Mouse (Mus musculus) heart, adult 9 months (tissue): ENCODE data around the gene Lrsam1.
A peak's percentile ranks its signal among the peaks of the same experiment; 100 is the strongest.

Experiments used
- DNase-seq, 2 experiments: peaks; one replicate each; pipeline ENCODE4 v3.0.0; 2022; ENCODE audit warnings: low spot score in 2 of 2

Lrsam1 gene

GRCm38 (mm10) chr2:32894097-32894496 lies 67.3 kb downstream of the Lrsam1 start:
- no peak for DNase-seq

- no peak for DNase-seq
Observed at GRCm38 (mm10) chr2:32892490-32892889, 68.9 kb downstream of the Lrsam1 start.

GRCm38 (mm10) chr2:32891278-32891677 lies 70.1 kb downstream of the Lrsam1 start:
- no peak for DNase-seq

- no peak for DNase-seq
Observed at GRCm38 (mm10) chr2:32890280-32890679, 71.1 kb downstream of the Lrsam1 start.

GRCm38 (mm10) chr2:32888551-32888950 lies 72.9 kb downstream of the Lrsam1 start:
- DNase-seq: no peak

- no peak for DNase-seq
Observed at GRCm38 (mm10) chr2:32888029-32888428, 73.4 kb downstream of the Lrsam1 start.

GRCm38 (mm10) chr2:32884745-32885144 lies 76.7 kb downstream of the Lrsam1 start:
- DNase-seq: no peak

GRCm38 (mm10) chr2:32882283-32883043 lies 79.0 kb downstream of the Lrsam1 start:
- DNase-seq: peak in 1 of 2 experiments; percentile 49

- peak; percentile 85 to 90 for DNase-seq
Observed at GRCm38 (mm10) chr2:32881723-32882122, 79.7 kb downstream of the Lrsam1 start.

- peak; percentile 65 to 67 for DNase-seq
Observed at GRCm38 (mm10) chr2:32881054-32881453, 80.4 kb downstream of the Lrsam1 start.

- no peak for DNase-seq
Observed at GRCm38 (mm10) chr2:32879593-32879992, 81.8 kb downstream of the Lrsam1 start.

GRCm38 (mm10) chr2:32878396-32878795 lies 83.0 kb downstream of the Lrsam1 start:
- DNase-seq: no peak

- DNase-seq: no peak
Observed at GRCm38 (mm10) chr2:32877761-32878393, 83.5 kb downstream of the Lrsam1 start.

- no peak for DNase-seq
Observed at GRCm38 (mm10) chr2:32877303-32877702, 84.1 kb downstream of the Lrsam1 start.

- no peak for DNase-seq
Observed at GRCm38 (mm10) chr2:32876490-32877302, 84.7 kb downstream of the Lrsam1 start.

- DNase-seq: peak; percentile 86 to 88
Observed at GRCm38 (mm10) chr2:32875675-32876489, 85.5 kb downstream of the Lrsam1 start, which contains the start of gene Fam129b. Gene Fam129b (plus strand): TSS chr2:32876114.
